Mouse (Mus musculus) neural tube, embryonic 15.5 days (tissue): ENCODE measurements around the gene Lrp1. TPM values are rescaled to one million over a fixed set of nuclear protein-coding genes. Genes with fewer than 3 reads are reported as not detected.

Experiments used
- ATAC-seq: fragments of 200-750 bp; cut with Nextera tagmentation; 2 replicates; pipeline ENCODE4 v1.8.0; 2017; ENCODE audit warnings: mild to moderate bottlenecking, moderate TSS enrichment, moderate library complexity; ENCODE audit not compliant: low FRiP score
- H3K27ac ChIP-seq: fragments of 300-500 bp; sonication (generic); replicated peaks from 2 replicates; pipeline ENCODE4 v1.5.1; 2015; ENCODE audit warnings: mild to moderate bottlenecking, inconsistent platforms
- H3K27me3 ChIP-seq: fragments of 300-500 bp; sonication (generic); replicated peaks from 2 replicates; pipeline ENCODE4 v1.6.1; 2015; ENCODE audit warnings: inconsistent platforms
- H3K36me3 ChIP-seq: fragments of 300-500 bp; sonication (generic); 2 replicates; pipeline ENCODE4 v1.6.1; 2015; ENCODE audit warnings: inconsistent platforms
- H3K4me1 ChIP-seq: fragments of 300-500 bp; sonication (generic); 2 replicates; pipeline ENCODE4 v1.6.1; 2015; ENCODE audit warnings: inconsistent platforms
- H3K4me2 ChIP-seq: fragments of 300-500 bp; sonication (generic); 2 replicates; pipeline ENCODE4 v1.6.1; 2015; ENCODE audit warnings: inconsistent platforms, mild to moderate bottlenecking, moderate library complexity
- H3K4me3 ChIP-seq: fragments of 300-500 bp; sonication (generic); replicated peaks from 2 replicates; pipeline ENCODE4 v1.5.1; 2015; ENCODE audit warnings: mild to moderate bottlenecking, inconsistent platforms
- H3K9ac ChIP-seq: fragments of 300-500 bp; sonication (generic); replicated peaks from 2 replicates; pipeline ENCODE4 v1.6.1; 2015; ENCODE audit warnings: mild to moderate bottlenecking, inconsistent platforms
- H3K9me3 ChIP-seq: fragments of 300-500 bp; sonication (generic); replicated peaks from 2 replicates; pipeline ENCODE4 v1.6.1; 2016; ENCODE audit warnings: inconsistent platforms
- WGBS: fragments of 180-500 bp; shearing (Covaris S2); methylation state at CpG from one replicate; pipeline ENCODE4 v1.1.7; 2015; ENCODE audit warnings: mixed read lengths; 5-methylcytosine and 5-hydroxymethylcytosine counted together
- polyA plus RNA-seq: library from polyadenylated mRNA; unstranded; fragments of >200 nt; fragmentation: Nextera tagmentation; extraction: Ambion mirVana; gene quantifications from 2 replicates; pipeline ENCODE4 v1.2.1, GENCODE M21; 2015

Lrp1 gene
- polyA plus RNA-seq, 1 experiment from 2014 or later, result 108 TPM

DNA sequence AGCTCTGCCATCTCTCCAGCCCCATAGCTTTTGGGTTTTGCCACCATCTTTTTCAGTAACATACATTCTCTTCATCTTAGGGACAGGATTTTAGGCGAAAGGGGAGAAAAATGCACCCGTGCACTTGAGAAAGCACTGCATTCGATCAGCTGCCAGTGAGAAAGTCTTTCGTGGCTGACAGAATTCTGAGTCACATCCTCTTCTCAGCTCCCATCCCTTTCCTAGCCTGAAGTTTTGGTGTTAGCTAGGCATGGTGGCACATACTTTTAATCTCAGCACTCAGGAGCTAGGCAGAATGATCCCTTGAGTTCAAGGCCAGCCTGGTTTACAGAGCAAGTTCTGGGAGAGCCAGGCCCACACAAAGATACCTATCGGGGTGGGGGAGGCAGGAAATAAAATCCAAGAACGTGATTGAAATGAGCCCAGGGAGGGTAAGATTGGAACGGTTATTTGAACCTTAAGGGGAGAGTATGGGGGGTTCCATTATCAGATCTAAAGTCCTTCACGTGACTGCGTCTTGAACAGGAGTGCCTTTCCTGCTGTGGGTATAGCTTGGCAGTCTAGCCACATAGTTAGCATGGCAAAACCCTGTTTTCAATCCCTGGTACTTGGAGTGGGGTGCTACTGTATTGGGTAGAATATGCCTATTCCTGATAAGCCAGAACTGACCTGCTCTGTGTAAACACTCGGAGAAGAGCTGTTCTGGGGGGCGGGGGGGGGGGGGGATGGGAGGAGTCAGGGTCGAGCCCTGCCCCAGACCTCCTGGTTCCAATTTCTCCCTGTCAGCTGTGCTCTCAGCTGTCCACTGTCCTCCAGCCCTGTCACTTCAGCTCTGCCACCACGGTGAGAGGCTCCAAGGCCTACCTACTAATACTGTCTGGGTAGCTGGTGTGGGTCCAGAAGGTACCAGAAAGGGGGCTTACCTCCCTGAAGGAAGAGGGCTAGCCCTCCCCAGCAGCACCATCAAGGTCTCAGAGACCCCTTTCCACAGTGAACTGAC is 119.8 kb downstream of the Lrp1 start, which contains the start of gene Stac3:
Stac3 (plus strand) TSS at position 793 of the 1,000 bp plus-strand sequence.
- ATAC-seq, result no peak
- Histone ChIP-seq H3K4me1 (no peaks in the 10 kb centered on the region), H3K4me3 (no peak within 1 kb of the TSS), H3K27ac (no peak within 1 kb of the TSS), H3K9me3 (no peaks in the 10 kb centered on the region), H3K4me2 (no peak within 1 kb of the TSS), H3K27me3 (0 out of 2 replicates have a peak, but pooled peaks cover 3% of the 10 kb centered on the region), H3K36me3 (peaks cover 44% of the 10 kb centered on the region), H3K9ac (no peak within 1 kb of the TSS)
- 77% methylated on average over 13 of the region's 13 CpGs for WGBS

DNA sequence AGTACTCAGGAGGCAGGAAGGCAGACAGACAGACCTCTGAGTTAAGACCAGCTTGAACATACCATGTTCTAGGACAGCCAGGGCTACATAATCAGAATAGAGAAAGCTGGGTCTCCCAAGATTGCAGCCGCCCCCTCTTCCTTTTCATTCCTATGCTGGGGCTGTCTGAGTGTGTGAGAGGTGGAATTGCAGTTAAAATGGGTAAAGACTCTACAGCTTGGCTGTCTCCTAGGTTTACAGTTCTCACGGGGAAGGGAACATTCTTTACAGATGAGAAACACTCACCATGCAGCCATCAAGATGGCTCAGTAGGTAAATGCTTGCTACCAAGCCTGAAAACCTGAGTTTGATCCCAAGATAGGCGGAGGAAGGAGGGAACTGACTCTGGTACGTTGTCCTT is 120.9 kb downstream of the Lrp1 start:
- no peak for ATAC-seq
- H3K9me3 ChIP-seq, result no peaks in the 10 kb centered on the region
- no peaks in the 10 kb centered on the region for H3K27me3 ChIP-seq
- H3K4me2 ChIP-seq, result no peak overlapping the region
- peaks cover 54% of the 10 kb centered on the region for H3K36me3 ChIP-seq
- H3K4me3 ChIP-seq, result no peak overlapping the region
- H3K9ac ChIP-seq, result no peak overlapping the region
- H3K4me1 ChIP-seq, result no peaks in the 10 kb centered on the region
- H3K27ac ChIP-seq, result no peak overlapping the region
- WGBS, result 86% methylated on average over 4 of the region's 4 CpGs

DNA sequence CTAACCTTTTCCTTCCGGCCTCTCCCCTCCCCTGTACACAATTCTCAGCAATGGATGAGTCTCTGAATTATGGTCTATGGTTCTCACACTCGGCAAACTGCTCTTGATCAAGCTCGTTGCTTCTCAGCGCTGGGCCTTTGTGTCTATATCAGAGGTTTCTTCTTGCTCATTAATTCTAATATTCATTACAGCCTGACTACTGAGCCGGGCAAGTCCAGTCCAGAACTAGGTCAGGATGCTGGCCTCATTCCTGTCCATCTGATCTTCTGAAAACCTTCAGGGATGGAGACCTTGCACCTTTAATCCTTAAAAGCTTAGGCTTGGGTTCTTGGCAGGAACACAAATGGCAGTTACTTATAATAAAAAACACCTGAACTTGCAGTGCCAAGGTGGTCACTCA is 121.4 kb downstream of the Lrp1 start:
- 65% methylated on average over 5 of the region's 5 CpGs for WGBS

DNA sequence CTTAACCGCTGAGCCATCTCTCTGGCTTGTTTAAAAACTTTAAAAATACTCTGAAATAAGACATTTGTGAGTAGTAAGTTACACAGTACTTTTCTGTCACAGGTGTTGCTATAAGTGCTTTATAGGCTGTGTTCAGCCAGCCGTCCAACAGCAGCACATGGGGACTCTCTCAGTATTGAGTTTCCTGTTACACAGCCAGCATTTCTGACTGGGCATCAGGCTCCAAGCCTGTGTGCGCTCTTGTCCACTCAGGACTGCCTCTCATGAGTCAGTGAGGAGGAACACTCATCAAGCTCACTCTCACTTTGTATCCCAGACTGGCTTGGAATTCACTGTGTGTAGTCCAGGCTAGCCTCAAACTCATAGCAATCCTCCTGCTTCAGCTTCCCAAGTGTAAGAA is 124.8 kb downstream of the Lrp1 start:
- Histone ChIP-seq H3K27ac (no peak overlapping the region), H3K27me3 (no peaks in the 10 kb centered on the region), H3K4me2 (no peak overlapping the region), H3K4me3 (no peak overlapping the region), H3K9ac (no peak overlapping the region), H3K9me3 (no peaks in the 10 kb centered on the region), H3K4me1 (peaks cover under 1% of the 10 kb centered on the region; the same call in 1 of the 2 replicates), H3K36me3 (peaks cover 81% of the 10 kb centered on the region)
- 91% methylated on average over 3 of the region's 3 CpGs for WGBS
- ATAC-seq, result no peak

More for the DNA sequence above, 121.4 kb downstream of the Lrp1 start:
- Histone ChIP-seq H3K27me3 (no peaks in the 10 kb centered on the region), H3K9me3 (no peaks in the 10 kb centered on the region), H3K9ac (no peak overlapping the region), H3K4me2 (no peak overlapping the region), H3K27ac (no peak overlapping the region), H3K4me1 (no peaks in the 10 kb centered on the region), H3K4me3 (no peak overlapping the region), H3K36me3 (peaks cover 59% of the 10 kb centered on the region)
- ATAC-seq, result no peak

DNA sequence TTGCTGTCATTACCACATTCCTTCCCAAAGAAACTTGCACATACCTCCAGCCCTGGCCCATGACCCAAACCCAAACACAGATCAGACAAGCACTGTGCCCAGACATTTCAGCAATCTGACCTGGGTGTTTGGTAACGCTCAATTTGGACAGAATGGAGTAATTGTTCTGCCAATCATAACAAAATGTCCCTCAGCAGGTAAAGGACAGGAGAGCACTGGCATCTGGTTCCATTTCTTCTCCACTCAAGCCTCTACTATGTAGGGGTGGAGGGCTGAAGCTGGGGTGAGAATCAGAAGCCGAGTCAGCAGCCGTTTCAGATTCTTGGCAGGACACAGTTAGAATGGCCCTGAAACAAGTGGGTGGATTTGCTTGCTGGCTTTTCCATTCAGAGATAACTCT is 128.8 kb downstream of the Lrp1 start:
- Histone ChIP-seq H3K36me3 (peaks cover 67% of the 10 kb centered on the region), H3K4me1 (peaks cover 33% of the 10 kb centered on the region), H3K9me3 (no peaks in the 10 kb centered on the region), H3K9ac (no peak overlapping the region), H3K4me3 (no peak overlapping the region), H3K4me2 (no peak overlapping the region), H3K27me3 (no peaks in the 10 kb centered on the region), H3K27ac (no peak overlapping the region)
- 86% methylated on average over 3 of the region's 3 CpGs for WGBS
- ATAC-seq, result no peak

DNA sequence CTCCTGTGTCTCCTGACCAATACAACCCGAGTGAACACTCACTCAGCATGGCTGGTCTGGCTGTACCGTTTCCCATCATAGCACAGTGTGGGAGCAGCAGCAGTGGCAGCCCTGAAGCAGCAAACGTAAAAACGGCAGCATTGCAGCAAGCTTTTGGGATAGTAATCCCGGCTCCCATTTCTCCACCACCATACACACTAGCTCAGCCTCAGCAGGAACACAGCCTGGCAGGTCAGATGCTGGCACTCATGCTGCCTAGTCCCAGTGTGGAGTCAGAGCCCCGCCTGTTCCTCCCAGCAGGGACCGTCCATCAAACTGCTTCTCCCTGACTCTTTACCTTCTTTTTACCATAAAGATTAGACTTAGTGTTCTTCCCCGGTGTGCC is 129.8 kb downstream of the Lrp1 start:
- H3K4me3 ChIP-seq, result no peak overlapping the region
- H3K36me3 ChIP-seq, result peaks cover 65% of the 10 kb centered on the region
- H3K27me3 ChIP-seq, result no peaks in the 10 kb centered on the region
- no peaks in the 10 kb centered on the region for H3K9me3 ChIP-seq
- H3K9ac ChIP-seq, result 0 out of 2 replicates have a peak overlapping the region, but pooled peaks have one; percentile 10
- H3K27ac ChIP-seq, result peak overlapping the region; percentile 69
- no peak overlapping the region for H3K4me2 ChIP-seq
- 50% methylated on average over 8 of the region's 8 CpGs for WGBS
- H3K4me1 ChIP-seq, result peaks cover 33% of the 10 kb centered on the region
- ATAC-seq, result 0 out of 2 replicates have a peak, but pooled peaks have one; percentile 23

DNA sequence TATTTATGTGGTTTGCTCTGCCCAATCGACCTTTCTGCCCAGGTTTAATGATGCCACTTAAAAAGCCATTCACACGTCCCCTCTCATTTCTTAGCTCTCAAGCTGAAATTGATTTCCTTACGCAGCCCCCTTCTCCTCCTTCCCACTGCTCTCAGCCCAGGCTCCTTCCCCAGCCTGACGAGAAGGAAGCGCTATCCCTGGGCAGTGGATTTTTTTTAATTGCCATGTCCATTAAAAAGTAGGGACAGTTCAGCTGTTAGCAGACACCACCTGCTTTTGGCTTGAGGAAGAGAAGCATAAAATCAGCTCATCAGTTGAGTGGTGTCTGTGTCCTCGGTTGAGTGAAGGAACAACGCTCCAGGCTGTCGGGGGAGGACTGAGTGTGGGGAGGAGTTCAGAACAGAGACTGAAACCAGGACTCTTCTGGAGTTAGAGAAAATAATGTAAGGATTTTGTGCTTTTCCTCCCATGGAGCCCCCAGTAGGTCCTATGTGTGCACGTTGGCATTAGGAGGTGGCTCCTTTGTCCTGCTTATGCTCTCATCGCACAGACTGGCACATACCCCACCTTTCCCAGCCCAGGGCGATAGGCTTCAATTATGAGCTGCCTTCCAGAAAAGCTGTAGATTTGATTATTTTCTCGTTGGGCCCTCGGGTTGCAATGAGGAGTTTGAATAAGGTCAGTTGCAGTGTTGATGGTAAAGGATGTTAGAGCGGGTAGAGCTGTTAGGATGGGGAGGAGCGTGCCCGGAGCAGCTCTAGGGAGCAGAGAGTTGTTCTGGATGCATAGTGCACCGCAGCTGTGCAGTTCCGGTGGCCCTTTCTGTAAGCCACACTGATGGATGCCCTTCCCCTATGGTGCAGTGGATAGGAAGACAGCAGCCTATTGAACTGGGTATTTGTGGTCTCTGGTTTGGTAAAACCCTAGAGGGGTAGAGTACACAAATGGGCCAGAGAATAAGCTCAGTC is 130.5 kb downstream of the Lrp1 start:
- Histone ChIP-seq H3K9me3 (no peaks in the 10 kb centered on the region), H3K4me2 (no peak overlapping the region), H3K9ac (0 out of 2 replicates have a peak overlapping the region, but pooled peaks have one; percentile 10), H3K27me3 (no peaks in the 10 kb centered on the region), H3K4me1 (peaks cover 33% of the 10 kb centered on the region), H3K36me3 (peaks cover 63% of the 10 kb centered on the region), H3K27ac (peak overlapping the region; percentile 69), H3K4me3 (no peak overlapping the region)
- peak; percentile 62; the same call in 1 of the 2 replicates for ATAC-seq
- WGBS, result 55% methylated on average over 18 of the region's 18 CpGs

DNA sequence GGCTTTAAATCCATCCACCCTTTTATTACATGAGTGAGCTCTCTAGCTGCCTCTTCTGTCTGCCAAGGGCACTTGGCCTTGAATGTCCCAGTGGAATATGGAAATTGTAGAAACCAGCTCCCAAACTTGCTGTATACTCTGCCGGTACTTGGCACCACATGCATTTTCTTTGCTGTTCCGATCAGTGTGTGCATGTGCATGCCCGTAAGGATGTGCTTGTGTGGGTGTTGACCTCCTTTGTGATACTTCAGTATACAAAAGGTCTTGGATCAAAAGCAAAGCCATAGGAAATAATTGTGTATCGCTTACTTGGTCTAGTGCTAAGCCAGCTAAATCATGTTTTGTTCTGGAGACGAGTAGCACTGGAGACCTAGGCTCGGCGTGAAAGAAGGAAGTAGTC is 132.1 kb downstream of the Lrp1 start:
- Histone ChIP-seq H3K27me3 (no peaks in the 10 kb centered on the region), H3K36me3 (peaks cover 66% of the 10 kb centered on the region), H3K9me3 (no peaks in the 10 kb centered on the region), H3K4me1 (peaks cover 33% of the 10 kb centered on the region), H3K4me2 (no peak overlapping the region), H3K27ac (no peak overlapping the region; the same call in 1 of the 2 replicates), H3K9ac (0 out of 2 replicates have a peak overlapping the region, but pooled peaks have one; percentile 7), H3K4me3 (no peak overlapping the region)
- WGBS, result 75% methylated on average over 7 of the region's 7 CpGs
- no peak for ATAC-seq

Other genes with a start within 250 kb of the Lrp1 start
- 30.7 and 34.5 TPM in 2 replicates for gene R3hdm2, start 240.8 kb downstream of the Lrp1 start, polyA plus RNA-seq
- gene Stac3, start 119.5 kb downstream of the Lrp1 start, polyA plus RNA-seq, result 1.9 and 2.9 TPM in 2 replicates
- gene Ndufa4l2, start 106.2 kb downstream of the Lrp1 start, polyA plus RNA-seq, result 17.8 and 22.5 TPM in 2 replicates
- 50.4 and 69.9 TPM in 2 replicates for gene Shmt2, start 98.7 kb downstream of the Lrp1 start, polyA plus RNA-seq
- 80.4 and 102 TPM in 2 replicates for gene Nxph4, start 86.6 kb downstream of the Lrp1 start, polyA plus RNA-seq
- gene Stat6, start 21.8 kb upstream of the Lrp1 start, polyA plus RNA-seq, result 5.0 and 11.5 TPM in 2 replicates
- gene Nemp1, start 45.8 kb upstream of the Lrp1 start, polyA plus RNA-seq, result 3.4 and 4.7 TPM in 2 replicates
- gene Nab2, start 47.4 kb upstream of the Lrp1 start, polyA plus RNA-seq, result 2.5 and 4.8 TPM in 2 replicates
- gene Myo1a, start 84.0 kb upstream of the Lrp1 start, polyA plus RNA-seq, result 1.2 and 2.1 TPM in 2 replicates
- 0.56 and 0.75 TPM in 2 replicates for gene Tac2, start 103.3 kb upstream of the Lrp1 start, polyA plus RNA-seq
- gene Zbtb39, start 118.4 kb upstream of the Lrp1 start, polyA plus RNA-seq, result 2.4 and 2.8 TPM in 2 replicates
- gene Gpr182, start 130.6 kb upstream of the Lrp1 start, polyA plus RNA-seq, result 0.90 and 1.3 TPM in 2 replicates
- not detected in 2 replicates for gene Rdh1, start 138.6 kb upstream of the Lrp1 start, polyA plus RNA-seq
- not detected in 2 replicates for gene Rdh16f1, start 138.6 kb upstream of the Lrp1 start, polyA plus RNA-seq
- gene Rdh9, start 155.2 kb upstream of the Lrp1 start, polyA plus RNA-seq, result 0.09 and 0.27 TPM in 2 replicates
- gene Rdh16, start 180.0 kb upstream of the Lrp1 start, polyA plus RNA-seq, result 0.05 and 0.09 TPM in 2 replicates
- not detected in 2 replicates for gene Rdh19, start 228.8 kb upstream of the Lrp1 start, polyA plus RNA-seq
- gene Rdh16f2, start 245.3 kb upstream of the Lrp1 start, polyA plus RNA-seq, result not detected in 2 replicates